Mouse (Mus musculus) hindbrain, postnatal 0 days (tissue): Measurements from ENCODE around the gene Trim12c. TPM values are rescaled to one million over a fixed set of nuclear protein-coding genes. Genes with fewer than 3 reads are reported as not detected.
"Not testable (repeated sequence)": the region's sequence is repeated elsewhere in the genome, so short reads cannot be mapped to it uniquely, and the experiment has no call there.

Experiments
- ATAC-seq: fragments of 200-750 bp; cut with Nextera tagmentation; 2 replicates; pipeline ENCODE4 v1.8.0; 2017; ENCODE audit warnings: mild to moderate bottlenecking, moderate TSS enrichment, moderate library complexity
- DNase-seq: peaks from one replicate; pipeline ENCODE4 v3.0.0-alpha.2; 2015; ENCODE audit warnings: low spot score
- H3K27ac ChIP-seq: fragments of 300-500 bp; sonication (generic); 2 replicates; pipeline ENCODE4 v1.5.1; 2014; ENCODE audit warnings: mild to moderate bottlenecking
- H3K27me3 ChIP-seq: fragments of 300-500 bp; sonication (generic); 2 replicates; pipeline ENCODE4 v1.6.1; 2014; ENCODE audit warnings: low read length, mixed read lengths; ENCODE audit not compliant: insufficient read depth
- H3K36me3 ChIP-seq: fragments of 300-500 bp; sonication (generic); 2 replicates; pipeline ENCODE4 v1.6.1; 2014; ENCODE audit warnings: low read length, mixed read lengths; ENCODE audit not compliant: insufficient read depth
- H3K4me1 ChIP-seq: fragments of 300-500 bp; sonication (generic); 2 replicates; pipeline ENCODE4 v1.6.1; 2014; ENCODE audit warnings: antibody characterized with exemption, low read length, mixed read lengths; ENCODE audit not compliant: insufficient read depth
- H3K4me2 ChIP-seq: fragments of 300-500 bp; sonication (generic); 2 replicates; pipeline ENCODE4 v1.6.1; 2014; ENCODE audit warnings: low read depth, mild to moderate bottlenecking, low read length, moderate library complexity, mixed read lengths
- H3K4me3 ChIP-seq: fragments of 300-500 bp; sonication (generic); 2 replicates; pipeline ENCODE4 v1.5.1; 2014; ENCODE audit warnings: low read length
- H3K9ac ChIP-seq: fragments of 300-500 bp; sonication (generic); replicated peaks from 2 replicates; pipeline ENCODE4 v1.6.1; 2014; ENCODE audit warnings: mild to moderate bottlenecking, low read length, moderate library complexity, mixed read lengths
- H3K9me3 ChIP-seq: fragments of 300-500 bp; sonication (generic); 2 replicates; pipeline ENCODE4 v1.6.1; 2016; ENCODE audit warnings: low read length, mixed read lengths
- CTCF ChIP-seq: IDR thresholded peaks from 2 replicates; pipeline ENCODE4 v1.5.1; 2016; ENCODE audit warnings: antibody characterized with exemption, control low read depth, low read depth
- WGBS: fragments of 180-500 bp; shearing (Covaris S2); extraction: QIAGEN DNeasy Blood & Tissue Kit; methylation state at CpG from one replicate; pipeline ENCODE4 v1.1.7; 2014; 5-methylcytosine and 5-hydroxymethylcytosine counted together
- polyA plus RNA-seq: library from polyadenylated mRNA; unstranded; fragments of >200 nt; fragmentation: Nextera tagmentation; extraction: Ambion mirVana; gene quantifications from 2 replicates; pipeline ENCODE4 v1.2.1, GENCODE M21; 2015
- total RNA-seq: library from RNA; depleted of rRNA; stranded (reverse); fragments of >200 nt; gene quantifications from 2 replicates; pipeline ENCODE4 v1.2.3, GENCODE M21; 2014

The Trim12c gene
- total and polyA plus RNA-seq, 2 experiments from 2014 or later, result 0.61 to 1.8 TPM

DNA sequence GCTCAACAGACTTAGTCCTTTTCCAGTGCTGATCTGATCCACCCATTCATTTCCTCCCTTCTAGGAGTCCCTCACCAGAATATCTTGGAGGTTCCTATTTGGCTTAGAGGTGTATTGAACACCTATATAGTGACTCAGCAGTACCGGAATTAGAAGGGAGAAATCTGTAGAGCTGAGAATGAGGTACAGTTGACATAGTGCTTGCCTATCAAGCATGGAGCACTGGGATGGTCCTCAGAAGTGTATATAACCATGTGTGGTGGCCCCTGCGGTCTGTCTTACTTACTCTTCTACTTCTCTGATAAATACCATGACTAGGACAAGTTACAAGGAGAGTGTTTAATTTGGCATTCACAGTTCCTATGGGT lies 422 bp upstream of the Trim12c start:
- TF ChIP-seq CTCF, result no peak
- ATAC-seq, result no peak
- 87% methylated on average over 2 of the region's 2 CpGs for WGBS
- Histone ChIP-seq H3K4me2 (no peak overlapping the region; the same call in 1 of the 2 replicates), H3K36me3 (no peaks in the 10 kb centered on the region), H3K27ac (no peak overlapping the region), H3K4me1 (no peaks in the 10 kb centered on the region), H3K9ac (no peak overlapping the region), H3K27me3 (no peaks in the 10 kb centered on the region), H3K4me3 (no peak overlapping the region), H3K9me3 (no peaks in the 10 kb centered on the region)
- DNase-seq, result no peak

DNA sequence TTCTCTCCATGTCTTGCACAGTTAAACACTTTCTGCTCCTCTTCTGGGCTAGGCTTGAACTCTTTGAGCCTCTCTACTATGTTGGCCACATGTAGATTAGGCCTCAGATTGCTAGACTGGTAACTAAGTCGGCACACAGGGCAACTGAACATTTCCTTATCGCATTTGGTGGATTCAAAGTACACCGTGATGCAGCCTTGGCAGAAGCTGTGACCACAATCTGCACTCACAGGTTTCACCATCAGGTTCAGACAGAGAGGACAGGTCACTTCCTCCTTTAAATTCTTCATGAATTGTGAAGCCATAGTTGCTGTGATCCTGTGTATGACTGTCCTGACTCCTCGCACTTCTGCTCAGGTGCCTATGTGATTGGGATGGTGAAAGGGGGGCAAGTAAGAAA lies 5.1 kb downstream of the Trim12c start:
- 91% methylated on average over 4 of the region's 4 CpGs for WGBS
- not testable (repeated sequence) for DNase-seq, H3K4me1 ChIP-seq, H3K4me2 ChIP-seq, ATAC-seq, H3K9ac ChIP-seq, H3K27ac ChIP-seq, H3K9me3 ChIP-seq, H3K4me3 ChIP-seq, H3K36me3 ChIP-seq, H3K27me3 ChIP-seq

DNA sequence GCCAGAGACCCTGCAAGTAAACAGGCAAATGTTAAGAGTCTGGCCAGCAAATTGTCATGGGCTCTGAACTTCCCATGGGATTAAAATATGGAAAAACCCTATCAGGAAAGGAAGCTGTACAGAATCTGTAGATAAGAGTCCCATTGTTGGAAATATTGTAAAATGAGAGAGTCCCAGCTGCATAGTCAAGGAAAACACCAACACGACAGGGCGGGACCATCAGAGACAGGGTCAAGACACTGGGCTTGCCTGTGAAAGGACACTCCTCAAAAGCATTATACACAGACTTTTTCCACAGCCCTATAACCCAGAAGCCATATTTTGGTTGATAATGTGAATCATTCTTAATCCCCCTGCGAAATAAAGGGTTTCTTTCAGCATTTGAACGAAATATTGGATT lies 12.4 kb downstream of the Trim12c start:
- H3K27me3 ChIP-seq, H3K36me3 ChIP-seq, H3K9me3 ChIP-seq, DNase-seq, H3K4me2 ChIP-seq, H3K4me3 ChIP-seq, H3K9ac ChIP-seq, ATAC-seq, H3K27ac ChIP-seq, H3K4me1 ChIP-seq: not testable (repeated sequence)
- 82% methylated on average over 2 of the region's 4 CpGs for WGBS

DNA sequence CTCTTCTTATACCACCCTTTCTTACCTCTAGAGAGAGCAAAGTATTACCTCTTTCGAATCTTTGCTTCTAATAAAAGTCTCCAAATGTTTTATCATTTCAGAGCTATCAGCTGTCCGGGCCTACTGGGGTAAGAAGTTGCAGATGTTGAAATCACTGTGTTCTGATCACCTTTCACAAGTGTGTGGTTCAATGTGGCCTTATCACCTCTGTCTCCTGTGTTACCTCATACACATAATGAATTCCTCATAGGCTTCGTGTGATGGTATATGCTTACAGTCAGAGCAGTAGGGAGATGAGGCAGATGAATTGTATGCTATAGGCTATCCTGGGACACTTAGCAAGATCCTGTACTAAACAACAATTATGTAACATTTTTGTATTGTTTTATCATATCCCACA lies 17.6 kb downstream of the Trim12c start:
- not testable (repeated sequence) for H3K4me3 ChIP-seq, H3K4me1 ChIP-seq, H3K4me2 ChIP-seq, H3K36me3 ChIP-seq, H3K9me3 ChIP-seq, H3K27me3 ChIP-seq, H3K9ac ChIP-seq, DNase-seq, ATAC-seq, H3K27ac ChIP-seq
- 87% methylated on average over 3 of the region's 3 CpGs for WGBS

DNA sequence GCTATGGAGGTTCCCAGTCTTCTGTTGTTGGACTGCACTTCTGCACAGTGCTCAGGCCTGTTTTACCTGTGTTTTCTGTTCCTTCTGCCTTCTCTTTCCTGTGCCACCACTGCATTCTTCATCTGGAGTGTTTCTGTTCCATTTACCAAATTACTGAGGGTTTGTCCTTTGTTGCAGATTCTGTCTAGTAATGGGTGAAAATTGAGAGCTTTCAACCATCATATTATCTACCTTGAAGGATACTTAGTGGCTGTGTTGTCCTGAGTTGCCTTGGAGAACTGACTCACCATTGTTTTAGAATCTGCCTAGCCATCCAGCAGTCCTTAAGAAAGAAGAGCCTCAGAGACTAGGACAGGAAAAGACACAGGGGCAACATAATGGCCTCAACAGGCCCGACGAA lies 24.0 kb downstream of the Trim12c start, which contains the start of gene Trim34b:
Gene Trim34b, plus strand, starts transcription at position 301 of the 400 bp plus-strand sequence.
- not testable (repeated sequence) for H3K4me3 ChIP-seq, ATAC-seq, H3K9me3 ChIP-seq, H3K27ac ChIP-seq, H3K36me3 ChIP-seq, H3K9ac ChIP-seq, H3K27me3 ChIP-seq, DNase-seq, H3K4me1 ChIP-seq, H3K4me2 ChIP-seq
- 86% methylated on average over 2 of the region's 2 CpGs for WGBS

DNA sequence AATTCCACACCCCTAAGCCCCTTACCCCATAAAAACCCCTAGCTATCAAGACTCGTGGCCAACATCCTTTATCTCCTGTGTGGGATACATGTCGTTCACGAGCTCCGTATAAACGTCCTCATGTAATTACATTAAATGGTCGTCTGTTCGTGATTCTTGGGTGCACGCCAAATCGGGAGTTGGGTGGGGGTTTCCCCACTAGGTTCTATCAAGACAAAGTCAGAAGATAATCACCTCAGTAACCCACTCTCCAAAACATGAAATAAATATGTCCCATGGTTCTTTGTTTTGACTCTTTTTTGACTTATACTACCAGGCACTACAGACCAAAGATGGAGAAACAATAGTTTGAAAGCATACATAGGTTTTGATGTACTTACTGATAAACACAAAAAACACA lies 31.1 kb downstream of the Trim12c start:
- DNase-seq (no peak), ATAC-seq (no peak)
- H3K36me3 ChIP-seq, result no peaks in the 10 kb centered on the region
- no peak for TF ChIP-seq CTCF
- no peak overlapping the region for H3K4me3 ChIP-seq
- 84% methylated on average over 9 of the region's 9 CpGs for WGBS
- H3K4me2 ChIP-seq, result no peak overlapping the region
- no peaks in the 10 kb centered on the region for H3K4me1 ChIP-seq
- no peak overlapping the region for H3K9ac ChIP-seq
- H3K27ac ChIP-seq, result no peak overlapping the region
- no peaks in the 10 kb centered on the region for H3K27me3 ChIP-seq
- no peaks in the 10 kb centered on the region for H3K9me3 ChIP-seq

DNA sequence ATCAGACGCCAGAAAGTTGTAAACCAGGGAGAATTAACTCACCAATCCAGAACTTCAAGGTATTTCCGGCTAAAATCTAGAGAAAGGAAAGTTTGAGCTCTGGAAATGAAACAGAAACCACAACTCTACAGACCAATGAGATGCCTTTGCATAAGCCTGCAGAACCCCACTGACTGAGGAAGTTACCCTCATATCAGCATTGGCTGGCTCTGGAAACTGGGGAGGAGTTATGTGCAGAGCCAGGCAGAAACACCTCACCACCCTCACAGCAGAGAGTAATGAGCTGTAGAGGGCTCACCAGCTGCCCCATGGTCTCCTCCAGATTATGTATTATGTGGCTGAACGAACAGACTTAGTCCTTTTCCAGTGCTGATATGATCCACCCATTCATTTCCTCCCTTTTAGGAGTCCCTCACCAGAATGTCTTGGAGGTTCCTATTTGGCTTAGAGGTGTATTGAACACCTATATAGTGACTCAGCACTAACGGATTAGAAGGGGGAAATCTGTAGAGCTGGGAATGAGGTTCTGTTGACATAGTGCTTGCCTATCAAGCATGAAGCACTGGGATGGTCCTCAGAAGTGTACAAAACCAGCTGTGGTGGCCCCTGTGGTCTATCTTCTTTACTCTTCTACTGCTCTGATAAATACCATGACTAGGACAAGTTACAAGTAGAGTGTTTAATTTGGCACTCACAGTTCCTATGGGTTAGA lies 37.6 kb downstream of the Trim12c start, which contains the start of gene Trim12a:
Gene Trim12a, minus strand, starts transcription at position 98 of the 712 bp plus-strand sequence.
- ATAC-seq, result peak; percentile 74; the same call in 1 of the 2 replicates

More for the DNA sequence above, 37.6 kb downstream of the Trim12c start, which contains the start of gene Trim12a:
- DNase-seq, H3K36me3 ChIP-seq, H3K27ac ChIP-seq, H3K4me1 ChIP-seq, H3K27me3 ChIP-seq, H3K9me3 ChIP-seq, H3K9ac ChIP-seq: not testable (repeated sequence)
- H3K4me2 ChIP-seq, result peak within 1 kb of the TSS; percentile 43
- 24% methylated on average over 4 of the region's 4 CpGs for WGBS
- peak within 1 kb of the TSS; percentile 32 for H3K4me3 ChIP-seq
